Mouse (Mus musculus): ENCODE data around the gene Gsdma3.

GRCm38 (mm10) chr11:98637501-98637900, 11.3 kb downstream of the Gsdma3 start:
- no peak for TF ChIP-seq CTCF (conservative IDR thresholded peaks at IDR 0.05; ENCODE audit: low read length)
- TF ChIP-seq NANOG (IDR thresholded peaks at IDR 0.05; ENCODE audit: borderline replicate concordance, low read length): no peak

Data from E14TG2a.4 (cell line).